Mouse (Mus musculus): Measurements from ENCODE around the gene Znhit2. TPM values are rescaled to one million over a fixed set of nuclear protein-coding genes. Genes with fewer than 3 reads are reported as not detected.
"Not testable (repeated sequence)": the region's sequence is repeated elsewhere in the genome, so short reads cannot be mapped to it uniquely, and the experiment has no call there.

Znhit2 gene
- total and polyA plus RNA-seq, 3 experiments, result 9.9 to 14.4 (median 13.4) TPM

- H3K79me2 ChIP-seq (replicated peaks; ENCODE audit: control insufficient read depth, insufficient read depth, low read length), result not testable (repeated sequence)
These were observed 16.9 kb upstream of the Znhit2 start for GRCm38 (mm10) chr19:6044102-6044501.

GRCm38 (mm10) chr19:6045366-6046293 is 15.4 kb upstream of the Znhit2 start:
- Histone ChIP-seq H3K4me1 (ENCODE audit: control insufficient read depth, insufficient read depth, low read length) (peaks cover 5% of the 10 kb centered on the region), H3K36me3 (ENCODE audit: control insufficient read depth, insufficient read depth, low read length) (no peaks in the 10 kb centered on the region), H3K79me2 (replicated peaks; ENCODE audit: control insufficient read depth, insufficient read depth, low read length) (peaks cover 3% of the 10 kb centered on the region; the same call in 1 of the 2 replicates), H3K27me3 (ENCODE audit: control insufficient read depth, insufficient read depth, low read length) (no peaks in the 10 kb centered on the region), H3K4me3 (peak overlapping the region; percentile 82), H3K9ac (ENCODE audit: low read depth, low read length) (peak overlapping the region; percentile 80), H3K27ac (peak overlapping the region; percentile 99)
- TF ChIP-seq EP300 (IDR thresholded peaks at IDR 0.05; ENCODE audit: insufficient read depth, low read depth, low read length) (no peak; the same call in 1 of the 2 replicates), CTCF (IDR thresholded peaks at IDR 0.05) (peak; percentile 35)
- intact Hi-C loops (cut with DNase I), result loop anchor here (2.0 to 10.0 kb wide), 2 partner anchors 79 to 81 kb away; partner anchors contain the start of genes Pola2 and Snx15
- 8% methylated on average over 20 of the region's 20 CpGs for WGBS
- no peak for DNase-seq

More at GRCm38 (mm10) chr19:6044102-6044501, 16.9 kb upstream of the Znhit2 start:
- DNase-seq; H3K27me3 ChIP-seq (ENCODE audit: control insufficient read depth, insufficient read depth, low read length); H3K36me3 ChIP-seq (ENCODE audit: control insufficient read depth, insufficient read depth, low read length); H3K27ac ChIP-seq; H3K4me1 ChIP-seq (ENCODE audit: control insufficient read depth, insufficient read depth, low read length); H3K9ac ChIP-seq (ENCODE audit: low read depth, low read length); H3K4me3 ChIP-seq: not testable (repeated sequence)
- WGBS, result 35% methylated on average over 4 of the region's 4 CpGs
- intact Hi-C loops (cut with DNase I), result loop anchor here (2.0 to 10.0 kb wide), 2 partner anchors 79 to 81 kb away; partner anchors contain the start of genes Pola2 and Snx15
- TF ChIP-seq CTCF (IDR thresholded peaks at IDR 0.05), result peak; percentile 59

GRCm38 (mm10) chr19:6046294-6047153 is 14.5 kb upstream of the Znhit2 start, which contains the start of gene Syvn1:
TSS of gene Syvn1 (plus strand) at chr19:6046576.
- WGBS, result under 1% methylated on average over 65 of the region's 65 CpGs
- Histone ChIP-seq H3K4me1 (ENCODE audit: control insufficient read depth, insufficient read depth, low read length) (peaks cover 5% of the 10 kb centered on the region), H3K27me3 (ENCODE audit: control insufficient read depth, insufficient read depth, low read length) (no peaks in the 10 kb centered on the region), H3K27ac (peak within 1 kb of the TSS; percentile 99), H3K36me3 (ENCODE audit: control insufficient read depth, insufficient read depth, low read length) (no peaks in the 10 kb centered on the region), H3K4me3 (peak within 1 kb of the TSS; percentile 82), H3K79me2 (replicated peaks; ENCODE audit: control insufficient read depth, insufficient read depth, low read length) (peaks cover 3% of the 10 kb centered on the region; the same call in 1 of the 2 replicates), H3K9ac (ENCODE audit: low read depth, low read length) (peak within 1 kb of the TSS; percentile 91)
- peak; percentile 93 to 94 for DNase-seq
- TF ChIP-seq POLR2A (IDR thresholded peaks at IDR 0.05; ENCODE audit: insufficient read depth, low read depth, low read length), result peak; percentile 81
- TF ChIP-seq CTCF (IDR thresholded peaks at IDR 0.05), result no peak
- TF ChIP-seq EP300 (IDR thresholded peaks at IDR 0.05; ENCODE audit: insufficient read depth, low read depth, low read length), result peak; percentile 27; the same call in 1 of the 2 replicates
- intact Hi-C loops (cut with DNase I), result loop anchor here (10.0 kb wide), 1 partner anchor 78 kb away; the partner anchor contains the start of gene Snx15

GRCm38 (mm10) chr19:6047154-6047898 is 13.7 kb upstream of the Znhit2 start:
- intact Hi-C loops (cut with DNase I), result loop anchor here (10.0 kb wide), 1 partner anchor 77 kb away; the partner anchor contains the start of gene Snx15

GRCm38 (mm10) chr19:6047899-6048166 is 13.2 kb upstream of the Znhit2 start:
- DNase-seq, result no peak

More at GRCm38 (mm10) chr19:6047154-6047898, 13.7 kb upstream of the Znhit2 start:
- Histone ChIP-seq H3K27ac (peak overlapping the region; percentile 99), H3K36me3 (ENCODE audit: control insufficient read depth, insufficient read depth, low read length) (no peaks in the 10 kb centered on the region), H3K4me3 (peak overlapping the region; percentile 82), H3K79me2 (replicated peaks; ENCODE audit: control insufficient read depth, insufficient read depth, low read length) (peaks cover 3% of the 10 kb centered on the region; the same call in 1 of the 2 replicates), H3K4me1 (ENCODE audit: control insufficient read depth, insufficient read depth, low read length) (peaks cover 5% of the 10 kb centered on the region), H3K27me3 (ENCODE audit: control insufficient read depth, insufficient read depth, low read length) (no peaks in the 10 kb centered on the region), H3K9ac (ENCODE audit: low read depth, low read length) (peak overlapping the region; percentile 91)
- 1% methylated on average over 42 of the region's 44 CpGs for WGBS
- DNase-seq, result no peak
- TF ChIP-seq EP300 (IDR thresholded peaks at IDR 0.05; ENCODE audit: insufficient read depth, low read depth, low read length) (no peak), POLR2A (IDR thresholded peaks at IDR 0.05; ENCODE audit: insufficient read depth, low read depth, low read length) (no peak), CTCF (IDR thresholded peaks at IDR 0.05) (no peak)

More at GRCm38 (mm10) chr19:6047899-6048166, 13.2 kb upstream of the Znhit2 start:
- intact Hi-C loops (cut with DNase I), result loop anchor here (10.0 kb wide), 1 partner anchor 77 kb away; the partner anchor contains the start of gene Snx15
- H3K4me1 ChIP-seq (ENCODE audit: control insufficient read depth, insufficient read depth, low read length), result peaks cover 5% of the 10 kb centered on the region
- no peak overlapping the region; the same call in 1 of the 2 replicates for H3K27ac ChIP-seq
- H3K27me3 ChIP-seq (ENCODE audit: control insufficient read depth, insufficient read depth, low read length), result no peaks in the 10 kb centered on the region
- WGBS, result 82% methylated on average over 8 of the region's 8 CpGs
- TF ChIP-seq POLR2A (IDR thresholded peaks at IDR 0.05; ENCODE audit: insufficient read depth, low read depth, low read length), result no peak
- peaks cover 3% of the 10 kb centered on the region; the same call in 1 of the 2 replicates for H3K79me2 ChIP-seq (replicated peaks; ENCODE audit: control insufficient read depth, insufficient read depth, low read length)
- H3K4me3 ChIP-seq, result peak overlapping the region; percentile 82
- peak overlapping the region; percentile 91 for H3K9ac ChIP-seq (ENCODE audit: low read depth, low read length)
- no peaks in the 10 kb centered on the region for H3K36me3 ChIP-seq (ENCODE audit: control insufficient read depth, insufficient read depth, low read length)

All from heart, adult 2 months (tissue).